In genomic region chr2:167656629-167657478, GRCm38 (mm10) we compare ENCODE assay signal across 8 mouse cellular contexts. TPM values are rescaled to one million over a fixed set of nuclear protein-coding genes. Genes with fewer than 3 reads are reported as not detected.
A peak's percentile ranks its signal among the peaks of the same experiment; 100 is the strongest.
DNase-seq lines count a peak whose midpoint lies in the region; TF ChIP-seq lines count a peak whose summit lies in the region.

No protein-coding gene starts in this region.

- peak overlapping the region; percentile 7; the same call in 1 of the 2 replicates for H3K4me3 ChIP-seq in kidney, adult 2 months (ENCODE audit: insufficient read depth, low read depth, low read length)
- H3K4me3 ChIP-seq in thymus, adult 2 months (ENCODE audit: control insufficient read depth, insufficient read depth, low read length): peak overlapping the region; percentile 76

- H3K36me3 ChIP-seq in kidney, adult 2 months (ENCODE audit: control insufficient read depth, insufficient read depth, low read length): peaks cover 2% of the 10 kb centered on the region; the same call in 1 of the 2 replicates
- H3K36me3 ChIP-seq in thymus, adult 2 months (ENCODE audit: control insufficient read depth, insufficient read depth, low read length): peaks cover 9% of the 10 kb centered on the region; the same call in 1 of the 2 replicates

- H3K4me1 ChIP-seq in kidney, adult 2 months (ENCODE audit: control insufficient read depth, insufficient read depth, low read length): peaks cover 39% of the 10 kb centered on the region
- H3K4me1 ChIP-seq in thymus, adult 2 months (replicated peaks; ENCODE audit: control insufficient read depth, insufficient read depth, low read length): peaks cover 54% of the 10 kb centered on the region

- no peak for TF ChIP-seq POLR2A in kidney, adult 2 months (IDR thresholded peaks at IDR 0.05; ENCODE audit: low read depth, low read length)
- peak; percentile 62; the same call in 1 of the 2 replicates for TF ChIP-seq POLR2A in thymus, adult 2 months (IDR thresholded peaks at IDR 0.05; ENCODE audit: control insufficient read depth, extremely low read depth, insufficient read depth, low read length, poor library complexity)

- H3K27ac ChIP-seq in kidney, adult 2 months (ENCODE audit: insufficient read depth, low read depth, low read length): peak overlapping the region; percentile 54
- H3K27ac ChIP-seq in thymus, adult 2 months (ENCODE audit: control insufficient read depth, insufficient read depth, low read length): peak overlapping the region; percentile 94

- DNase-seq in adrenal gland, postnatal 10 days: peak; percentile 46
- DNase-seq in adrenal gland, postnatal 25 days: no peak
- DNase-seq in CD8-positive naive resting alpha-beta T cell, adult 2 months (ENCODE audit: low read depth in 2 of 2, low spot score in 2 of 2): peak; percentile 70 to 82
- DNase-seq in kidney, adult 2 months: peak; percentile 71
- peak; percentile 60 for DNase-seq in lung, postnatal 14 days
- peak; percentile 92 for DNase-seq in thymus, adult 2 months
- DNase-seq in embryo, embryonic 9.5 days (ENCODE audit: extremely low spot score): no peak
- no peak for DNase-seq in right cerebral cortex, adult 18-20 months

- 43% methylated on average over 16 of the region's 16 CpGs for WGBS in kidney, adult 2 months
- WGBS in thymus, adult 2 months: 12% methylated on average over 16 of the region's 16 CpGs

- H3K27me3 ChIP-seq in kidney, adult 2 months (replicated peaks; ENCODE audit: control insufficient read depth, insufficient read depth, low read length): no peaks in the 10 kb centered on the region
- no peaks in the 10 kb centered on the region for H3K27me3 ChIP-seq in thymus, adult 2 months (ENCODE audit: control insufficient read depth, insufficient read depth, low read length)

- no peak for TF ChIP-seq CTCF in kidney, adult 2 months (conservative IDR thresholded peaks at IDR 0.05; ENCODE audit: insufficient read depth, insufficient read length, low read depth, low read length)
- TF ChIP-seq CTCF in thymus, adult 2 months (IDR thresholded peaks at IDR 0.05; ENCODE audit: borderline replicate concordance, control insufficient read depth, extremely low read depth, insufficient read depth, low read length, poor library complexity): 0 out of 2 replicates have a peak, but pooled peaks have one; percentile 22

RNA-seq across cellular contexts. Expression of gene Gm20431, which starts 4.4 kb away (rescaled TPM):
- total RNA-seq in adrenal gland, postnatal 10 days (2021): 10 to 100 TPM; 16.4 to 17.5 TPM
- total RNA-seq in adrenal gland, postnatal 25 days (2021): 12.1 and 15.7 TPM in 2 replicates
- polyA plus RNA-seq in kidney, adult 2 months (2012; rRNA removed): 30.7 and 31.8 TPM in 2 replicates
- 9.5 and 15.3 TPM in 2 replicates for polyA plus RNA-seq in thymus, adult 2 months (2012; rRNA removed)

RNA-seq across cellular contexts. Expression of gene Ube2v1, which starts 25.0 kb away (rescaled TPM):
- 100 to 1,000 TPM; 159 to 162 TPM for total RNA-seq in adrenal gland, postnatal 10 days (2021)
- 187 and 190 TPM in 2 replicates for total RNA-seq in adrenal gland, postnatal 25 days (2021)
- 108 and 114 TPM in 2 replicates for polyA plus RNA-seq in kidney, adult 2 months (2012; rRNA removed)
- 161 and 174 TPM in 2 replicates for polyA plus RNA-seq in thymus, adult 2 months (2012; rRNA removed)

RNA-seq across cellular contexts. Expression of gene Cebpb, which starts 31.9 kb away (rescaled TPM):
- 100 to 1,000 TPM; 269 to 439 TPM for total RNA-seq in adrenal gland, postnatal 10 days (2021)
- 483 and 585 TPM in 2 replicates for total RNA-seq in adrenal gland, postnatal 25 days (2021)
- polyA plus RNA-seq in kidney, adult 2 months (2012; rRNA removed): 45.3 and 70.3 TPM in 2 replicates
- polyA plus RNA-seq in thymus, adult 2 months (2012; rRNA removed): 69.6 and 135 TPM in 2 replicates

RNA-seq across cellular contexts. Expression of gene Tmem189, which starts 32.8 kb away (rescaled TPM):
- total RNA-seq in adrenal gland, postnatal 10 days (2021): 10 to 100 TPM; 31.2 to 33.5 TPM
- 37.4 and 40.5 TPM in 2 replicates for total RNA-seq in adrenal gland, postnatal 25 days (2021)
- 288 and 414 TPM in 2 replicates for polyA plus RNA-seq in kidney, adult 2 months (2012; rRNA removed)
- 209 and 215 TPM in 2 replicates for polyA plus RNA-seq in thymus, adult 2 months (2012; rRNA removed)

Comparison
In these comparisons a context has a peak if more than half of its experiments do, and no peak if none do; other contexts are left out.
1. DNase-seq: peak in adrenal gland, postnatal 10 days (single experiment), CD8-positive naive resting alpha-beta T cell, adult 2 months (2 of 2), kidney, adult 2 months (single experiment), lung, postnatal 14 days (single experiment) and thymus, adult 2 months (single experiment); none in adrenal gland, postnatal 25 days (single experiment), embryo, embryonic 9.5 days (single experiment) and right cerebral cortex, adult 18-20 months (single experiment).